Mouse (Mus musculus) kidney, adult 18-20 months (tissue): ENCODE data around the gene Cenpx.
"Not testable (repeated sequence)": the region's sequence is repeated elsewhere in the genome, so short reads cannot be mapped to it uniquely, and the experiment has no call there.

ENCODE experiments used
- DNase-seq: peaks from one replicate; pipeline ENCODE4 v3.0.0; 2021

Cenpx gene

GRCm38 (mm10) chr11:120695184-120695583, 18.4 kb downstream of the Cenpx start:
- DNase-seq, result no peak

DNA sequence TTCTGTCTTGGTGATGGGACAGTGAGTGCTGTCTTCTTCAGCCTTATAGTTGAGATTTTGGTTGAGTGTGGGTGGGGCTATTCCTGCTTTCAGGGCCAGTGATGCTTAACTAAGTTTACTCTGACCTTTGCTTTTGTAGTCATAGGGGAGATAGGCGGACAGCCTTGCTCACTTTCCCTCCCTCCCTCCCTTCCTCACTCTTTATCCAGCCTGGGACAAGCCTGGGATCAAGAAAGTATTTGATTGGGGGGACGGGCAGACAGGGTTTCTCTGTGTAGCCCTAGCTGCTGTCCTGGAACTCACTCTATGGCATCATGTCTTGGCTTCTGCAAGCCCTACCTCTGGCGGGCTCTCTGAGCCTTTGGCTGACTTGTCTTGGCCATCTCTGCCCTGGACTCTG, 20.1 kb downstream of the Cenpx start:
- DNase-seq, result no peak

DNA sequence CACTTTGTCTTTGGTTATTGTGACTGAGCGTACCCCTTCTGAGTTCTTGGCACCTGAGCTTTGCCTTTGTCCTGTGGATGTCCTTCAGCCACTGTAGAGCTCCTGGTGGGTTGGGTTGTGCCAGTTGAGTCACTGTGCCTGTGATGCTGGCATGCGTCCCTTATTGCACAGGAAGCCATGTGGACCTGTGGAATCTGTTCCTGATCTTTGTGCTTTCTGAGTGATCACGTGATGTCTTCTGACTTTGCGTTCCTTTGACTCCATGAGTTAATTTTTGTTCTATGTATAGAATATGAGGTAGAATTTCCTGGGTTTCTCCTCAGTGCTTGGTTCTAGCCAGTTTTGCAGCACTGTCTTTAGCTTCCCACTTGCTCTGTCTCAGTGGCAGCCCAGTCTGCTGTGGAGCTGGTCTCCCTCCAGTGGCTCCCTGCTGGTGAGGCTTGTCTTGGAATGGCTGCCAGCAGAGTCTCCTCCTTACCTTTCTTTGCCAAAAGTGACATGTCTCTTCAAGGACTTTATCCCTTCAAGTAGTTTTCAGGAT, 21.0 kb downstream of the Cenpx start:
- DNase-seq, result peak; percentile 71

DNA sequence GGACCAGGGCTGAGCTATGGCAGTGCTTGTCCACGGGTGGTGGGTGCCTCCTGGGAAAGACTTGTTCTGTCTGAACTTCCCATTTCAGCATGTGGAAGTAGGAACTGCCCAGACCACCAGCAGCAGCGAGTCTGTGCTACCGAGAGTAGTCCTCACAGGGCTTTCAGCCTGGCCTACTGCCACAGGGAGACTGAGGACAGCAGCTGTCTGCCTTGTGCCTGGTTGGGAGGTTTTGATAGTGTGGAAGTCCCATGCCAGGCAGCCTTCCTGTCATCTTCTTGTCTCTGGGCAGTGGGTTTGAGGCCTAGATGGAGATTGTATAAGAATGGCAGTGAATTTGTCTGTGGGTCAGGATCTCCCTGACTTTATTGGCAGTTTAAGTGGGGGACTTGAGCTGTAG, 24.2 kb downstream of the Cenpx start:
- DNase-seq, result no peak

DNA sequence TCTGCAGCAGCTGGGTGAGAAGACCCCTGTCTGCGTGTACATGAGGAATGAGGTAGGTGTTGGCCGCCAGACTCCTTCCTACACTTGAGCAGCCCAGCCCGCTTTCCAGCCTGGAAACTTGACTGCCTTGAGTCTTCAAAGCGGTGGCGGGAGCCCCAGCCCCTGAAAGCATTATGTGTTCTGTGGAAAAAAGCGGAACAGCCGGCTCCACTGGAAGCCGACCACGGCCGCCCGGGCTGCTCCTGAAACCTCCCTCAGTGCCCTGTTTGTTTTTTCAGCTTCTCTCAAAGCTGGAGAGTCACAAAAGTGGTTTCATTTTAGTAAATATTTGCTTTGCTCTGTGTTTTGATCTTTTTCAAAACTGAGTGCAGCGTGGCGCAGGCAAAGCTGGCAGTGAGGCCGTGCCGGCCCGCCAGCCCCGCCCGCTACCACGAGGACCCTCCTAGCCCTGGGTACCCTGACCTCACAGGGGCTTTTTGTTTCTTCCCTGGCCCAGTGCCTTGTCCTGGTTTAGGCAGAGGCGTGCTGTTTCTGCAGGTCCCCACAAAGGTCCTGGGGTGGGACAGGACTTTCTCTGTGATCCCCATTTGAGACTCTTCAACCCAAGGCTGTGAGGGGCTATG, 26.8 kb downstream of the Cenpx start:
- no peak for DNase-seq

- DNase-seq, result no peak
These were observed 28.9 kb downstream of the Cenpx start for GRCm38 (mm10) chr11:120684660-120685059.

DNA sequence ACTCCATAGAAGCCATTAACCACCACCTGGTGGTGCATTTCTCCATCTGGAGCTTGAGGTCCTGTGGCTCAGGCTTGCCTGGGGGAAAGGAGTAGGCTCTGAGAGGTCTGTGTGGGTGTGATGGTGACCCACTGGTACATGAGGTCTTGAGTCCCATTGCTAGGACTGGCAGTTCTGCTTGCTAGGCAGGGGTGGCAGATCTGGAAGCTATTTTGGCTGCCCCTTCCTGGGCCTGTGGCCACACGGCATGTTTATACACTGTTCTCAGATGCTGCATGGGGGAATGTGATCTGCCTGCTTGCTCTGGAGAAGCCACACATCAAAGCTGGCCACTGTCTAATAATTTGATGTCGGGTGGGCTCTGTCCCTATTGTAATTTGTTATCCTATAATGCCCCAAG, 29.5 kb downstream of the Cenpx start:
- no peak for DNase-seq

- DNase-seq, result no peak
These were observed 30.0 kb downstream of the Cenpx start for GRCm38 (mm10) chr11:120683536-120683935.

GRCm38 (mm10) chr11:120682683-120683082, 30.9 kb downstream of the Cenpx start:
- DNase-seq, result no peak

DNA sequence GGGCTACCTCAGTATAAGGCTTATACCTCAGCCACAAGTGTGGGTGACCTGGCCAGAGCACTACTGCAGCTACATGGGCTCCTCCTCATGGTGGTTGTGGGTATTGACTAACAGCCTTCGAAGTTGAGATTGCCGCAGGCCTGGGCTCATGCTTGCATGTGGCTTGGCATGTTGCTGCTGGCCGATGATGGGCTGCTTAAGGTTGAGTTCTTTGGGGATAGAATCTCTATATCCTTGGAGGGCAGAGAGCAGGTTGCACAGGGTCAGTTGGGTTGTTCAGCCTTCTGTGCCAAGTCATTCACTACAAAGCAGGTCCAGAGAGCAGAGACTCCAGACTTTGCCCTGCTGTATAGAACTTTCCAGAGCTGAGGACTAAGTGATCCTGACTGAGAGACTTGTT, 33.6 kb downstream of the Cenpx start:
- peak; percentile 67 for DNase-seq

- no peak for DNase-seq
These were observed 36.6 kb downstream of the Cenpx start for GRCm38 (mm10) chr11:120676951-120677350.

GRCm38 (mm10) chr11:120675875-120676274, 37.7 kb downstream of the Cenpx start:
- DNase-seq, result not testable (repeated sequence)

GRCm38 (mm10) chr11:120673594-120674122, 39.9 kb downstream of the Cenpx start:
- DNase-seq, result no peak

GRCm38 (mm10) chr11:120672687-120673593, 40.6 kb downstream of the Cenpx start, which contains the start of gene Aspscr1:
Gene Aspscr1, plus strand, starts transcription at chr11:120672973.
- DNase-seq, result peak; percentile 98

DNA sequence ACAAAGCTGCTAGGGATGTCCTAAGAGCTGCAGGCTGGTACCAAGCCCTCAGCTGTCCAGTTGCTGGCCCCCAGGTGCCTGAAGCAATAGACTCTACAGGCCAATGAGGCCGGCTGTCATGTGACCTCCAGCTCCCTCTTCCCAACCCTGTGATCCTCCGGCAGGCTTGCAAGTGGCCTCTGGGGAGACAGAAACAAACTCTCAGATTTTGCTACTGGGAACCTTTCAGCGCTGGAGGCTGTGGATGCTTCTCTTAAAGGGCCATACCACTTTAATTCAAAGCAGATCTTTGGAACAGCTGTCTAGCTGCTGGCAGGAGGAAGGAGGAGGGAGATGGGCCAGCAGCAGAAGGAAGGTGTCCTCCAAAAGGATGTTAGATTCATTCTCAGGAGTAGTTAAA, 46.9 kb downstream of the Cenpx start:
- no peak for DNase-seq

DNA sequence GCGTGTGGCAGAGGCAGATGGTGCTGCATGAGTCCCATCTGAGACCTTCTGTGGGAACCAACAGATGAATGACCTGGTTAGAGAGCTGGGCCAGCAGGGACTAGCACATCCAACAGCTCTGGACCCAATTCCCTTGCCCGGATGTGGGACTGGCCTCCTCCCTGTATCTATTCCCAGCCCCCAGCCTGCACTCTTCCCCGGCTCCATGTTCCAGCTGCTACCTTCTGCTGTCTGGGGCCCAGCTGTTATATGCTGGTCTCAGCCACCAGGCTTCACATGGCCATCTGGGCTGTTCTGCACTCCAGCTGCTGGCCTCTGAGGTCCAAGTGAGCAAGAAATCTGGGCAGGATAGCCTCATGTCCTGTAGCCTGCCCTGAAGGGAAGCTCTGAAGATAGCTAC, 48.1 kb downstream of the Cenpx start:
- no peak for DNase-seq

GRCm38 (mm10) chr11:120663714-120664113, 49.8 kb downstream of the Cenpx start:
- no peak for DNase-seq

DNA sequence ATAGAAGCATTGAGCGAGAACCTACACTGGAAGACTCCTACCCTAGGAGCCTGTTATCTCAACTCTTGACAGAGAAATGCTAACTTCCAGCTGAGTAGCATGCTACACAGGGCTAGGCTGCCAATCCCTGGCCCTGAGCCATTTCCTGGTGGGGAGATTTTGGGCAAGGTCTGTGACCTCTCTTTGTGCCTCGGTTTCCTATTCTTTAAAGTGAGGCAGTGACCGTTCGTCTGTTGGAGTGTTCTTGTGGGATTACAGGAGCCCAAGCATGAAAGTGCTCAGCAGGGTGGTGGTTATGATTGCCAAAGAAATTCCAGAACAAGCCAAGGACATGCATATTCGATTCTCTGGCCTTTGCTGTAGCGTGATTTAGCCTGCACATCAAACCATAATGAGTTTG, 50.8 kb downstream of the Cenpx start:
- DNase-seq, result no peak

DNA sequence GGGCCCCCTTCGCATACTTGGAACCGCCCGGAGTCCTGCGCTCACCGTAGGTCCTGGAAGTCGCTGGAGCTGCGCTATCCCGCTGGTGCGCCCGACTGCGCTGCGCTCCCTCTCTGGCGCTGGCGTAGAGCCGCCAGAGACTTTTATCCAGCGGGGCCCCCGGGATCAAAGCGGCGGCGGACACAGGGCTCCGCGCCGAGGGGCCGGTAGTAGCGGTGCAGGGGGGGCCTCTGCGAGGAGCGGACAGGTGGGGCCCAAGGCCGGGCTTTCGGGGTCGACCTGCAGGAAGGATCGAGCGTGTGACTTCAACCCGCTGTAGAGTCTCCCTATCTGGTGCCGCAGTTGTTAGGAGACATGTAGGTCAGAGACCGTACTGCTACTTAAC, 52.5 kb downstream of the Cenpx start, which contains the start of gene Notum:
Gene Notum, minus strand, starts transcription at position 100 of the 385 bp plus-strand sequence.
- DNase-seq, result no peak
